Mouse (Mus musculus) R1 (cell line): ENCODE measurements around the gene Tle2.

ENCODE experiments used
- DNase-seq: peaks from one replicate; pipeline ENCODE4 v3.0.0-alpha.2; 2018; ENCODE audit warnings: low read depth, low spot score

Gene Tle2

GRCm38 (mm10) chr10:81604968-81605665, 30.8 kb downstream of the Tle2 start:
- peak; percentile 91 for DNase-seq

- DNase-seq = no peak
Measured at GRCm38 (mm10) chr10:81605666-81605973, 31.3 kb downstream of the Tle2 start.

- DNase-seq = peak; percentile 100
Measured at GRCm38 (mm10) chr10:81605974-81606751, 31.8 kb downstream of the Tle2 start, which contains the start of gene BC025920. Gene BC025920, plus strand, starts transcription at chr10:81606270.

- DNase-seq = no peak
Measured at GRCm38 (mm10) chr10:81608308-81608707, 33.9 kb downstream of the Tle2 start.

GRCm38 (mm10) chr10:81612779-81613178, 38.4 kb downstream of the Tle2 start:
- DNase-seq = peak; percentile 59

- peak; percentile 92 for DNase-seq
Measured at GRCm38 (mm10) chr10:81615486-81615885, 41.1 kb downstream of the Tle2 start.

- no peak for DNase-seq
Measured at GRCm38 (mm10) chr10:81619976-81620375, 45.6 kb downstream of the Tle2 start.

- peak; percentile 83 for DNase-seq
Measured at GRCm38 (mm10) chr10:81620786-81621185, 46.4 kb downstream of the Tle2 start.

GRCm38 (mm10) chr10:81623441-81623840, 49.1 kb downstream of the Tle2 start:
- peak; percentile 96 for DNase-seq

GRCm38 (mm10) chr10:81626101-81626993, 52.0 kb downstream of the Tle2 start:
- DNase-seq = peak; percentile 86

GRCm38 (mm10) chr10:81626994-81627835, 52.9 kb downstream of the Tle2 start, which contains the start of gene Sirt6:
Gene Sirt6, minus strand, starts transcription at chr10:81627797.
- peak; percentile 99 for DNase-seq

- no peak for DNase-seq
Measured at GRCm38 (mm10) chr10:81627836-81628220, 53.5 kb downstream of the Tle2 start.

- no peak for DNase-seq
Measured at GRCm38 (mm10) chr10:81628390-81628789, 54.0 kb downstream of the Tle2 start, which contains the start of gene Ankrd24. Gene Ankrd24, plus strand, starts transcription at chr10:81628540.

GRCm38 (mm10) chr10:81633253-81634099, 59.1 kb downstream of the Tle2 start:
- DNase-seq = peak; percentile 98

GRCm38 (mm10) chr10:81636338-81636737, 62.0 kb downstream of the Tle2 start:
- peak; percentile 70 for DNase-seq

- no peak for DNase-seq
Measured at GRCm38 (mm10) chr10:81638101-81638500, 63.7 kb downstream of the Tle2 start.
